Mouse (Mus musculus) frontal cortex, postnatal 25 days (tissue): ENCODE measurements around the gene Zfp958.
"Not testable (repeated sequence)": the region's sequence is repeated elsewhere in the genome, so short reads cannot be mapped to it uniquely, and the experiment has no call there.

ENCODE experiments used
- DNase-seq, 2 experiments: peaks; one replicate each; pipeline ENCODE4 v3.0.0; 2022; ENCODE audit warnings: low spot score in 2 of 2

The Zfp958 gene

DNA sequence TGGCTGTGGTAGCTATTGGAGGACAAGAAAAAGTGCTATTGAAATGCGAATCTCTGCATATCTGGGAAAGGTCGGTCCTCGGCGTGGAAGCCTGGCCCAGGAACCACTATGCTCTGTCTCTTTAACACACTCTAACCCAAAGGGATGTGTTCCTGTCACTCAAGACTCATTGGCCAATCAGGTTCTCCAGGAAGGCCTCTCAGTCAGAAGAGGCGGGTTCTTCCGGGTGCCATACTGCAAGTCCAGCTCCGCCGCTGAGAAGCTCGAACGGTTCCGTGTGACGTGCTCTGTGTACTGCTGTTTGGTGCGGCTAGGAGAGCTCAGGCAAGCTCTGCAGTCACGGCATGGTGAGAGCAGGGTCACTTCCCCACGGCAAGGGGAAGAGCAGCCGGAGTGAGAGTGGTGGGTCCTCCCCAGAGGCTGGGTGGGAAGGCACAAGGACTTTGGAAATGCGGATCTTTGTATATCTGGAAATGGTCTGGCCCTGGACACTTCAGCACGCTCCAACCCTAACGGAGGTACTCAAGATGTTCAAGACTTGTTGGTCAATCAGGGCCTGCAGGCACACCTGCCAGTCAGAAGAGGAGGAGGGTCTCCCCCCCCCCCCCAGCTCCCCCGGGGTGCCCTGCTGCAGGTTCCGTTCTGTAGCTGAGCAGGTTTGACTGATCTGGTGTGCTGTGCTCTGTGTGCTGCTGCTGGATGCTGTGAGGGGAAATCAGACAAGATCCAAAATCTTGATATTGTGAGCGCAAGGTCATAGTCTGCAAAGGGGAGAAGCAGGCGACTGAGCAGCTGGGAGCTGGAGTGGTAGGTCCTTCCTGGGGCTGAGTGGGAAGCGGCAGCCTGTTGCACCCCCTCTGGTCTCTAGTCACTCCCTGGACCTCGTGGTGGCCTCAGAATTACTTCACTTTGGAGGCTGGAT, at the start of gene Zfp958:
Gene Zfp958, plus strand, starts transcription at position 236 of the 922 bp plus-strand sequence.
- DNase-seq = peak; percentile 80 to 94

DNA sequence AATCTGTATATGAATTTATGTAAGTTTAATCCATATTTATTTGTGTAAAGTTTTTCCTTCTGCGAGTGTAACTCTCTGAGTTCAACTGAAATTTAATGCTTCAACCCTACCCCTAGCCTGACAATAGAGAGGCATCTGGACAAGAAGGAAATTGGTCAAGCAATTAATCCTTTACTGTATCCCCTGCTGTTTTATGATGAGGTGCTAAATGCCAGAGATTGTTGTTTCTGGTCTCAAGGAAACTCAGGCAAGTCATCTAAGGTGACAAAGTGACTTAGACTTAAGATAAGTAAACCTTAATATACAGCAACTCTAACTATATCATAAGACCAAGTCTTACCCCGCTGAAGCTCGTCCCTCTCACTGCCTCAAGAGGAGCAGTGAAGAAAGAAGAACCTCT, 31.0 kb upstream of the Zfp958 start:
- DNase-seq = no peak

DNA sequence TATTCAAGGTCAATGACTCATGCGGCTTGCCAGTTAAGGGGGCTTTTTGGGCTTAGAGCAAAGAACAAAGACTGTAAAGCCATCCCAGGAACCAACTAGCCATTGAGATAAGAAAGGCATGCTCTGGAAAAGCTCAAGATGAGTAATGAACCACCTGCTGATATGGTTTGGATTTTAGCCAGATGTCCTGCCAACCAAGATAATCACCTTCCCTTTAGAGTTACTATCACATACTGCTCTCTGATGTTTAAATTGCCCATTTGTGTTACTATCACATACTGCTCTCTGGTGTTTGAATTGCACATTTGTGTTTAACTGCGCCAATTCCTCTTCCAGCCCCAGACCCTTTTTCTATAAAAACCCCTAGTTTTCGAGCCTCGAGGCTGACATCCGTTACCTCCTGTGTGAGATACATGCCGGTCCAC, 30.2 kb upstream of the Zfp958 start:
- DNase-seq = no peak

DNA sequence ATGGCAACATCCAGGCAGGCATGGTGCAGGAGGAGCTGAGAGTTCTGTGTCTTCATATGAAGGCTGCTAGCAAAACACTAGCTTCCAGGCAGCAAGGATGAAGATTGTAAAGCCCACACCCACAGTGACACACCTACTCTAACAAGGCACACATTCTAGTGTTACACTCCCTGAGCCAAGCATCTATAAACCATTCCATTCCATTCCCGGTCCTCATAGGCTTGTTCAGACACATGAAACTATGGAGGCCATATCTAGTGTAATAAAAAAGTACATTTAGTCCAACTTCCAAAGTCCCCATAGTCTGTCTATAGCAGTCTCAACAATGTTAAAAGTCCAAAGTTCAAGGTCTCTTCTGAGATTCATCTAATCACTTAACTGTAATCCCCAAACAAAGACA, 28.3 kb upstream of the Zfp958 start:
- DNase-seq = no peak

DNA sequence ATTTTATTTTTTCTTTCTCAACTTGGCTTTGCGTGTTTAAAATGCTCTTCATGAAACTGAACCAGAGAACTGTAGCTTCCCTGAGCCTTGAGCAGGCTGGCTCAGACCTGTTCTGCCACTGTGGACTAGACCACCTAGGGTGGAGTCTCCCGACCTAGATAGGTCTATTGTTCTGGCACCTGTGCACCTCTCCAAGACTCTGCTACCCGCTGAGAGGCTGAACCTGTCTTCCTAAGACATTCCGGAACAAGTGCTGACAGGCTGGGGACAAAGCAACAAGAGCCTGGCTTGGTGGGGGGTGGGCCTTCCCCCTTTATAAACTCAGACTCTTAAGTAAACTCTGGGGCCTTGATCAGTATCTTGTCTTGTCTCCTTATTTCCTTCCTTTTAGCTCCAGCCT, 26.6 kb upstream of the Zfp958 start:
- DNase-seq = no peak

DNA sequence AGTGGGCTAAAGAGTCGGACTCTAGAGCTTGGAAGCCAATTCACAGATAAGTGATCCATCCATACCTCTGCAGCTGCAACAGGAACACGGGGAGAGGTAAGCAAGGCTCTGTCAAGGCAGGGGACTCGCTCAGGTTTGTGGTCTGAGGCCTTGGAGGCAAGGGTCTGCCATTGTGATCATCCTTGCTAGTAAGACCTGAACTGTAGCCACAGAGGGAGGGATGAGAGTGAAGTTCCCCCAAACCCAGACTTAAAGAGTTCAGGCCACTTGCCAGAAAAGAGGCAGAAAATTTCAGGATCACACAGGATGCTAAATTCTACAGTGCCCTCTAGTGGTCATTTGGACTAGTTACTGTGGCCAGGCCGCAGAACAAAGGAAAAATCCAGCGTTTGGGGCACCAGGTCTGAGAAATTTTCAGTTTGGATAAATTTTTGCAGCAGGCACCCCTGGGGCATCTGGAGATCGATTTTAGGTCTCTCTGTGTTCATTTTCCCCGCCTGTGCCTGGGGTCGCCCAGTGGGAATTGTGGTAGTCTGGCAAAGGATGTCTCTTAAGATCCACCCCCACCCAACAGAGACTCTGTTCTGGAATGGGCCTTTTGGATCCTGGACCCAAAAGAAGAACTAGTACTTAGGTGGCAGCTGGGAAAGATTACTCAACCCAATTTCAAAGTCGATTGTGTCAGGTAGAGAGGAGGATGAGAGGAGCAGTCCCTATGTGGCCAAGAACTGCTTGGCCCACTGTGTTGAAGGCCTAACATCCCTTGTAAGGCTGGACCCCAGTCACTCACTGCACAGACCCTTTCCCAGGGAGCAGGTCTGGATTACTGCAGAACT, 24.6 kb upstream of the Zfp958 start:
- DNase-seq = peak in 1 of 2 experiments; percentile 6

DNA sequence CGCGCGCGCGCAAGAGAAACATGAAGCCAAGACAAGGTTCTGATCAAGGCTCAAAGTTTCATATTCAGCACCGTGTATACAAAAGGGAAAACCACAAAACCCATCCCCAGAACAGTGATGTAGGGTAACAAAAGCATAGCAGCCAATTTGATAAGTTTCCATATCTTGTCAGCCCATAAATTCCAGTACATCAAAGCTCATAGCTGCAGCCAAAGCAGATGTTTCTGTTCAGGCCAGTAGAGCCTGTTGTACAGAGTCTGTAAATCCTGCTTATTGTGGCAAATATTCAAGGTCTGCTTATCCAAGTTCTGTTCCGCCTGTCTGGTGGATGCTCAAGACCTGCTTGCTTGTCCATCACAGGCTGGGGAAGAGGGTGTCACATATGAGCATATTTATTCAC, 4.1 kb upstream of the Zfp958 start:
- no peak for DNase-seq

DNA sequence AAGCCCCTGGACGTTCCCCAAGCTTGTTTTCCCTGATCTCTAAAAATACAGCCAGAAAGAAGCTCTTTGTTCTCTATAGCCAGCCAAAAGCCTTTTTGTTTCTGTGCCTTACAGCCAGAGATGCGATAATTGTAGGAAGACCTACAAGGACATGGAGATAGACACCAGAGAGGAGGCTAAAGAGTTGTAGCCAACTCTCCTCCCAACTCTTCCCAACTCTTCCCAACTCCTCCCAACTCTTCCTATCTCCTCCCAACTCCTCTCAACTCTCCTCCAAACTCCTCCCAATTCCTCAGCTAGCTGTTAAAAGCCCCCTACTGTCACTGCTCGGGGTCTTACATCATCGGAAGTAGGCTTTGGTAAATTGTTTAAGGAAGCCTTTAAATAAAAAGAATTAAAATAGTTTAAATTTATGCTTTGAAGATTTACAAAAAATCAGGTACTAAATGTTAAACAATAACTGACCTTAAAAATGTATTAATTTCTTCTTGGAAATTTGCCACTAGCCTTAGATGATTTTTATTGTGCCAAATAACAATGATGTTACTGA, 1.3 kb upstream of the Zfp958 start:
- DNase-seq = not testable (repeated sequence)

DNA sequence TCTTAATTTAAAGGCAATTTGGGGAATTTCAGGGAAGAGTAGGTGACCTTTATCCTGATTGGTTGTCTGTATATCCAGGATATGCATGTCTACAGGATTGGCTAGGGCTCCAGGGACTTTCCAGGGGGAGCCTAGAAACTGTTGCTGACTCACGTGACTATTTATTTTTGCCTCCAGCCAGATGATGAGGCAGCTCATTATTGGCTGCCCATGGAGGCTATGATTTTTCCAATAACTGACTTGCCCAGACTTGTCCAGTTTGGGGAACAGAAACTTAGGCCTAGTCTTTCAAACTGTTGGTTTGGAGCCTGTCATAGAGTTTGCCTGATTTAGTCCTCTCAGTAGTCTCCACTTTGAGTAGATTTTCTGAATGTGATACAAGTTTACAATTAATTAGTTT, 14.4 kb downstream of the Zfp958 start:
- DNase-seq = no peak

DNA sequence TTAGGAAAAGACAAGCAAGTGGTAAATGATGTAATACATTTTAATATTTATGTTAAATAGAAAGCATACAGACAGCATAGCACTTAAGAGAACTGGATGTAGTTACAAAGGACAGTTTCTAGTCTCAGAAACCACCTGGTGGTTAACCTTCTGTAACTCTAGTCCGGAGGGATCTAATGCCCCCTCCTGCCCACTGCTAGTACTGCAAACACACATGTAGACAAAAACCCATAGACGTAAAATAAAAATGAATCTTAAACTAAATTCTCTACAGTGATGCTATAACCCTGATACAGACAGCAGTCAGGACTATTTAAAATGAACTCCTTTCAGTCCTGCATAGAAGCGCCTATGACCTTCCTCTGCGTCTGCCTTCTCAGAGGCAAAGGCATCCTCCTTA, 24.1 kb downstream of the Zfp958 start:
- no peak for DNase-seq

DNA sequence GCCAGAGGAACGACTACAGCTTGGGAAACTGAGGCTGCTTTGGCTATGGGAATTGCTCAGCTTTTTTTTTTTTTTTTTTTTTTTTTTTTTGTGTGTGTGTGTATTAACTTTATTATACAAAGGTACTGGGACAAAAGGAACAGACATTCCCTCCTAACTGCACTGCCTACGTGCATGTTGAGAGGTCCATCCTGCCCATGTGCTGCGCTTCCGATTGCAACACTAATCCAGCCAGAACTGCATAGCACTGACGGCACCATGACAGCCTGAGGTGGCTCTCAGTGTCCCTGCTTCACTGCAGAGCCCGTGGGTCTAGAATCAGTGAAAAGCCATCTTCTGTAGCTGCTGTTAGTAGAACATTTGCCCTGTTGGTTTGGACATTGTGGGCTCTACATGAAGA, 30.0 kb downstream of the Zfp958 start:
- not testable (repeated sequence) for DNase-seq

DNA sequence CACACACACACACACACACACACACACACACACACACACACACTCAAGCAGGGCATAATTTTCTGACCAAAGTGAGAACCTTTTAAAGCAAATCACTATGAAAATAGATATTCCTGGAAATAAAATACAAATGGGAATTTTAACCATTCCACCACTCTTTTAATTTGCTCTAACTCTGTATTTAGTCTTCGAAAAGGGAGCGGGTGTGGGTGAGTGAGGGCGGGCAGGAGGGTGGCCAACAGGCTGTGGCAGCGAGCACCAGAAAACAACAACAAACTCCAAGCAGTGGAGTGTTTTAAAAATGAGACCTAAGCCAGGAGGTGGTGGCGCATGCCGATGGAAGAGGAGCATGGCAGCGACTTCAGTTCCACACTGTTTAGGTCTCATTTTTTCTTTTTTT, 43.6 kb downstream of the Zfp958 start:
- no peak for DNase-seq

DNA sequence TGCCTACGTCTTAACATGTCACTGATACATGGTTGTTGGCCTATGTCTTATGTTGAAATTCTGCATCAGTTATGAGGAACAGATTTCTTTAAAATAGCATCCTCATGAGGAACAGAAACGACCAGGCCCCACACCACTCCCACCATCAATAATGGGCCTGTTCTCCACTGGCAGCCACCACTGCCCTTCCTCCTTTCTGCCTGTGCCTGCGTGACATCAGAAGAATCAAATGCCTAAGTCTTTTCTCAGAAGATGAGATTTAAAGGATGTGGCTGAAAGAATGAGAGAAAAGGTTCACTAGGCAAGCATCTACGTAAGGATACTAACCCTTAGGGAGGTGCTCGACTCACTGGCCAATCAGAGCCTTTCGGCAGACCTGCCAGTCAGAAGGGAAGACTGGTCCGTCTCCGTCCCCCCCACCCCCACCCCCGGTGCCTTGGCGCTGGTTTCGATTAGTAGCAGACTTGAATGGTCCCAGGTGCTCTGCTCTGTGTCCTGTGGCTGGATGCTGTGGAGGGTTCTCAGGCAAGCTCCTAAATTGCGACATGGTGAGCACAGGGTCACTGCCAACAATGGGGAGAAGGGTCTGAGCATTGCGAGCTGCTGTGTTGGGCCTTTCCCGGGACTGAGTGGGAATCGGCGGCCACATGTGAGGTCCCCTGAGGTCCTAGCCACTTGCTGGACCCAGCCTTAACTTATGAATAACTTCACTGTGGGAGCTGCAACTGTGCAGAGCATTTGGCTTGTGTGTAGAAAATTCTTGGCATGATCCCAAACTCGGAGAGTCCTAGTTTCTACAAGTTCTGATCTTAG, 62.4 kb downstream of the Zfp958 start:
- peak in 1 of 2 experiments; percentile 4 for DNase-seq

DNA sequence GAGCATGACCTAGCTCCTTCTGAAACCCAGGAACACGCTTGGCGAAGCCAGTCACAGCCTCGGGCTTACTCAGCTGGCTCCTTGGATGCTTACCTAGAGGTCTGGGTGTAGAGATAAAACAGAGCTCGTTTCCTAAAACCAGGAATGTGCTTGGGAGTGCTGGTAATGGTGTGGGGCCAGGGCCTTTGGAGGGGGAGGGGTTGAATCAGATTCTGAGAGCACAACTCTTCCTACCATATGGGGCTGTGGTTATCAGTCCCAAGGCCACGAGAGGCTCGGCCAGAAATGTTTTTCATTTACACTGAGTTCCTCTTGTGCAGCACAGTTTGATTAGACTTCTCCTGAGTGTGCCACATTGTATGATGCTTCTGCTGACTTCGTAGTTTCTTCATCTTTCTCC, 63.6 kb downstream of the Zfp958 start:
- DNase-seq = peak in 1 of 2 experiments; percentile 4

DNA sequence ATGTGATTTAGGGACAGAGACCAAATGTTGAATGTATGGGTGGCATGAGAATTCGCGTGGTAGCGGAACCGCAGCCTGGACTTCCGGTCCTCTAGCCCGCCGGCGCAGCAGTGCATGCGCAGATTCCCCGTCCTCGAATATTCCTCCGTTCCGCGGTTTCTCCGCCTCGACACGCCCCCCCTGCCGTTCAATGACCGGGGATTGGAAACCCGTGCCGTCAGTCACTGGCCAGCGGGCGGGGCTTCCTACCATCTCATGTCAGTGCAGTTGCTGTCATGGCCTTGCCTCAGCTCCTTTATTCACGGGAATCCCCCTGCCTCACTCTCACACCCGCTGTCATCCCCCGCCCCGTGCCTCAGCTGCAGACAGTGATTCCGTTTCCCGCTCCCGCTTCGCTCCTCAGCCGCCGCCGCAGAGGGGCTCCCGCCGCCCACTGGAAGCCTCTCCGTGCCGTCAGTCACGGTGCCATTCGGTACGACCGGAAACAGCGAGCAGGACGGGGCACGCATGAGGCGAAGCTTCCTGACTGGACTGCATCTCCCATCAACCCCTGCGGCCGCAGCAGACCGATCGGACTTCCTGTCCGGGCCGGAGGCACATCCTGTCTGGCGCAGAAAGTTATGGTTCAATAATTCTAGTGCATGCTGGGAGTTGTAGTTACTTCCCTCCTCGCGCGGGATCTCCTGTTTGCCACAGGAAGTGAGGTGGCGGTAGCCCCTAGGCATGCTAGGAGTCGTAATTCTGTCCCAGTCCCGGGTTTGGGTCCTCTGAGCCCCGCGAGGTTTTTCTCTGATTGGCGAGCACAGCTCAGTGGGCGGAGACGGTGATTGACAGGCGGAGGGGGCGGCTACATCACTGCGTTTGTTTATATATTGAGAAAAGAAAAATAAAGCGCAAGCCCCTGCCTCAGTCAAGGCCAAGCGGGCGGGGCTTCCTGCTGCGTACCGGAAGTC, 64.6 kb downstream of the Zfp958 start:
- DNase-seq = peak; percentile 97

DNA sequence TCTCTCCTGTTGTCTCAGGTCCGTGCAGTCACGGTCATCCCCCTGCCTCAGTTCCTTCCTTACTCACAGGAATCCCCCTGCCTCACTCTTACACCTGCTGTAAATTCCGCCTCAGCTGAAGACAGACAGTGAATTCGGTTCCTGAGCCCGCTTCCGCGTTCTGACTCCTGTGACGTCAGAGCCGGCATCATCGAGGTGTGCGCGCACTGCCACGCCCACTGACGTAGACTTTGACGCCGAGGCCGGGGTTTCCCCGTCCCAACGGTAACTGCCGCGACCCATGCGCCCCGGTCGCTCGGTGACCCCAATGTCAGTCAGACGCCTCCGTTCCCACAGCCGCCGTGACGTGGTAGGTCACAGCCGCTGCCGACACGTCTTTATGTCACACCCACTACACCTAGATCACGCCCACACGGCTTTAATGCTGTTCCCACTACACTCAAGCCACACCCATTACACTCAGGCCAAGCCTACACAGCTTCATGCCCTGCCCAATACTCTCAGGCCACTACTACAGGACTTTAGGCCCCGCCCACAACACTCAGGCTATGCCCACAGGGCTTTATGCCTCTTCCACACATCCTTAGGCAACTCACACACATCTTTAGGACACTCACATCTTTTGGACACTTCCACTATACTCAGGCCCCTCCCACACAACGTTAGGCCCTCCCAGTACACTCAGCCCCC, 65.4 kb downstream of the Zfp958 start:
- peak; percentile 90 to 91 for DNase-seq

DNA sequence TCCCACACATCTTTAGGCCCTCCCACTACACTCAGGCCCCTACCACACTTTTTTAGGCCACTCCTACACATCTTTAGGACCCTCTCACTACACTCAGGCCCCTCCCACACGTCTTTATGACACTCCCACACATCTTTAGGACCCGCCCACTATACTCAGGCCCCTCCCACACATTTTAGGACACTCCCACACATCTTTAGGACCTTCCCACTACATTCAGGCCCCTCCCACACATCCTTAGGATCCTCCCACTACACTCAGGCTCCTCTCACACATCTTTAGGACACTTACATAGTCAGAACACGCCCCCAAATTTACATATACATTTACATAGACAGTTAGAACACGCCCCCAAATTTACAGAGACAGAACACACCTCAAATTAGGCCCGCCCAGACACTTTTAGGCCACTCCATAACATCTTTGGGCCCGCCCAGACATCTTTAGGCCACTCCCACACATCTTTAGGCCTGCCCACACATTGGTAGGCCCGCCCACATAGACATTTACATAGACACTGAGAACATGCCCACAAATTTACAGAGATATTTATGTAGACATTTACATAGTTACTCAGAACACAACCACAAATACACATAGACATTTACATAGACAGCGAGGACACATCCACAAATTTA, 66.1 kb downstream of the Zfp958 start:
- peak in 1 of 2 experiments; percentile 10 for DNase-seq

DNA sequence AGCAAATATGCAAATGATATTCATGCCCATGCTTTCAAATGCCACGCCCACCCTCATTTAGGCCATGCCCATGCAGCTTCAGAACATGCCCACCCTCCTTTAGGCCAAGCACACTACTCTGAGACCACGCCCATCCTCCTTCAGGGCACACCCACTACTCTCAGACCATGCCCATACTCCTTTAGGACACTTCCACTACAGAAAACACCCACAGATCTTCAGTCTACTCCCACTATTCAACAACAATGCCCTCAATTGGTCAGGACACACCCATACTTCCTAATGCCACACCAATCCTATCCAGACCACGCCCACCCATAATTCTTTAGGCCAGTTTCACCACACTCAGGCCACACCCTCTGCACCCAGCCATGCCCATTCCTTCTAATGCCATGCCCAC, 66.8 kb downstream of the Zfp958 start:
- DNase-seq = no peak
